Mouse (Mus musculus) heart, embryonic 10.5 days (tissue): ENCODE measurements around the gene Camta1. TPM values are rescaled to one million over a fixed set of nuclear protein-coding genes. Genes with fewer than 3 reads are reported as not detected.
"Not testable (repeated sequence)": the region's sequence is repeated elsewhere in the genome, so short reads cannot be mapped to it uniquely, and the experiment has no call there.

ENCODE experiments used
- DNase-seq: peaks from one replicate; pipeline ENCODE4 v3.0.0-alpha.2; 2017; ENCODE audit warnings: low spot score
- H3K27ac ChIP-seq: fragments of 300-500 bp; sonication (generic); 2 replicates; pipeline ENCODE4 v1.5.1; 2016; ENCODE audit warnings: mild to moderate bottlenecking
- H3K27me3 ChIP-seq: fragments of 300-500 bp; sonication (generic); 2 replicates; pipeline ENCODE4 v1.6.1; 2016; ENCODE audit warnings: mild to moderate bottlenecking; ENCODE audit not compliant: poor library complexity, insufficient read depth, severe bottlenecking
- H3K36me3 ChIP-seq: fragments of 300-500 bp; sonication (generic); 2 replicates; pipeline ENCODE4 v1.6.1; 2016; ENCODE audit warnings: mild to moderate bottlenecking, moderate library complexity
- H3K4me1 ChIP-seq: fragments of 300-500 bp; sonication (generic); 2 replicates; pipeline ENCODE4 v1.6.1; 2016; ENCODE audit warnings: mild to moderate bottlenecking
- H3K4me3 ChIP-seq: fragments of 300-500 bp; sonication (generic); 2 replicates; pipeline ENCODE4 v1.5.1; 2016; ENCODE audit warnings: mild to moderate bottlenecking, moderate library complexity
- H3K9me3 ChIP-seq: fragments of 300-500 bp; sonication (generic); 2 replicates; pipeline ENCODE4 v1.6.1; 2016; ENCODE audit warnings: mild to moderate bottlenecking, moderate library complexity
- WGBS: fragments of 180-500 bp; shearing (Covaris S2); methylation state at CpG from one replicate; pipeline ENCODE4 v1.1.7; 2016; 5-methylcytosine and 5-hydroxymethylcytosine counted together
- polyA plus RNA-seq: library from polyadenylated mRNA; unstranded; fragments of >200 nt; fragmentation: Nextera tagmentation; extraction: Ambion mirVana; gene quantifications from 2 replicates; pipeline ENCODE4 v1.2.1, GENCODE M21; 2016

The Camta1 gene
- polyA plus RNA-seq, 1 experiment from 2014 or later = 115 TPM

DNA sequence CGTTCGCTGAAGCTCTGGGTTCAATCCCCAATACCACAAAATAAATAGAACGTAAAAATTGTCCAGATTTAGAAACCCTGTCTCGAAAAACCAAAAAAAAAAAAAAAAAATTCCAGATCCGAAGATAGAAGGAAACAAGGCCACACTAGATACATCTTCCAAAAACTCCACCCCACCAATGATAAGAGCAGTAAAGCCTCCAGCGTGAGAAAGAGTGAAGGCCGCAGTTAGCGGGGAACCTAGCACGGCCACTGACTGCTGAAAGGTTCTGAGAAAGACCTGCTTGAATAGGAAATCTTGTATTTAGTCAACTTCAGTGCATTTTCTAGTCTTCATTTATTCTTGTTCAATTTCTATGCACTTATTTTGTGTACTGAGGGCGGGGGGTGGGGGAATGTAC is 986.3 kb downstream of the Camta1 start:
- peaks cover 14% of the 10 kb centered on the region; the same call in 1 of the 2 replicates for H3K36me3 ChIP-seq
- WGBS = 81% methylated on average over 10 of the region's 10 CpGs

DNA sequence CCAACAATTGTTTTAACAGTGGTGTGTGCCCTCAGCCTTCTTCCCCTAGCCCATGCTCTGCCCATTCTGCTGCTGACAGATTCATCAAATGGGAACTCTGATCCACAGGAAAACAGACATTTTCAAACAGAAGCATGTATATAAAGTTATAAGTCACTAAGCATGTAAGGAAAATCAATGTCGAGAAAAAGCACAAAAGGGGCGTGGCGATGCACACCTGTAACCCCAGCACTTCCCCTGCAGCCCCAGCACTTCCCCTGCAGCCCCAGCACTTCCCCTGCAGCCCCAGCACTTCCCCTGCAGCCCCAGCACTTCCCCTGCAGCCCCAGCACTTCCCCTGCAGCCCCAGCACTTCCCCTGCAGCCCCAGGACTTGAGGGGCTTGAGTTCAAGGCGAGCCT is 987.3 kb downstream of the Camta1 start:
- not testable (repeated sequence) for H3K27ac ChIP-seq, H3K4me3 ChIP-seq, H3K27me3 ChIP-seq, DNase-seq
- Histone ChIP-seq H3K36me3 (peaks cover 12% of the 10 kb centered on the region; the same call in 1 of the 2 replicates), H3K4me1 (peaks cover 30% of the 10 kb centered on the region), H3K9me3 (peaks cover 12% of the 10 kb centered on the region)
- WGBS = 67% methylated on average over 4 of the region's 4 CpGs

More for the DNA sequence above, 986.3 kb downstream of the Camta1 start:
- no peak for DNase-seq
- Histone ChIP-seq H3K4me3 (no peak overlapping the region), H3K27ac (no peak overlapping the region), H3K9me3 (peaks cover 19% of the 10 kb centered on the region), H3K27me3 (no peaks in the 10 kb centered on the region), H3K4me1 (peaks cover 21% of the 10 kb centered on the region)

DNA sequence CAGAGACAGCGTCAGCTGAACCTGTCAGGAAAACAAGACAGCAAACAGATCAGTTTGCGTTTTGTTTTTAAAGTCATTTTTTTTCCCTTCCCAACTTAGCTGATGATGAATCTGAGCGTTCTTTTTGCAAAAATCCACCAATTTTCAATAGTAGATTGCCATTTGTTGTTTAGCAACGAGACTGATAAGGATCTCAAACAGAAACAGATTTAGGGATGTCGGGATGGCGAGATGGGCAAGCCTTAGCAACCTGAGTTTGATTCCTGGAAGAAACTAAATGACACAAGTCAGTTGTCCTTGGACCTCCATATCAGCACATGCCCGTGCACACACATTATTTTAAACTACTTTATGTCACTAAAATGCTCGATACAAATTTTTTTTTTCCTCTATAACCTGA is 989.0 kb downstream of the Camta1 start:
- Histone ChIP-seq H3K9me3 (no peaks in the 10 kb centered on the region), H3K4me1 (peaks cover 37% of the 10 kb centered on the region)
- 64% methylated on average over 8 of the region's 8 CpGs for WGBS

DNA sequence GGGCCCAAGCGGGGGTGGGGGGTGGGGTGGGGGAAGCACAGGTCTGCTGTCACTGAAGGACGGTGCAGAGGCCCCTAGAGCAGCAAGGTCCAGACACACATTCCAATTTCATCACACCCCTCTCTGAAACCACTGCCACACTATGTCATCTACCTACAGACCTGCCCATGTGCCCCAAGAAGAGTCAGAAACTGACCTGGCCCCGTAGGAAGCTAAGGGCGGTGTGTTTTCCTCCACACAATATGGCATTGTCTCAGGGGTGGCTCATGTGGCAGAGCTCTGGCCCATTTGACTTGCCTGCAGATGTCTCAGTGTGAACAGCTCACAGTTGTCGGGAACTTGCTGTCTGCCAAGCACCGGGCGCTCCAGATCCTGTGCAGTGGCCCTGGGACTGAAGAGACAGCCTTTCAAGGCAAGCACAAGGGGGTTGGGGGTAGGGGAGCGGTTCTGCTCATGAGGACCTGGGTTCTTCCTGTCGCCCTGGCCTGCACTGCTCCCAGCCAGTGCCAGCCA is 989.5 kb downstream of the Camta1 start:
- H3K27me3 ChIP-seq = no peaks in the 10 kb centered on the region
- H3K4me3 ChIP-seq = no peak overlapping the region
- H3K4me1 ChIP-seq = peaks cover 37% of the 10 kb centered on the region
- peaks cover 9% of the 10 kb centered on the region for H3K36me3 ChIP-seq
- no peaks in the 10 kb centered on the region for H3K9me3 ChIP-seq
- peak overlapping the region; percentile 75 for H3K27ac ChIP-seq
- DNase-seq = no peak
- 32% methylated on average over 9 of the region's 9 CpGs for WGBS

More for the DNA sequence above, 989.0 kb downstream of the Camta1 start:
- H3K4me3 ChIP-seq = no peak overlapping the region
- peak overlapping the region; percentile 75; the same call in 1 of the 2 replicates for H3K27ac ChIP-seq
- H3K27me3 ChIP-seq = no peaks in the 10 kb centered on the region
- DNase-seq = no peak
- peaks cover 4% of the 10 kb centered on the region; the same call in 1 of the 2 replicates for H3K36me3 ChIP-seq

DNA sequence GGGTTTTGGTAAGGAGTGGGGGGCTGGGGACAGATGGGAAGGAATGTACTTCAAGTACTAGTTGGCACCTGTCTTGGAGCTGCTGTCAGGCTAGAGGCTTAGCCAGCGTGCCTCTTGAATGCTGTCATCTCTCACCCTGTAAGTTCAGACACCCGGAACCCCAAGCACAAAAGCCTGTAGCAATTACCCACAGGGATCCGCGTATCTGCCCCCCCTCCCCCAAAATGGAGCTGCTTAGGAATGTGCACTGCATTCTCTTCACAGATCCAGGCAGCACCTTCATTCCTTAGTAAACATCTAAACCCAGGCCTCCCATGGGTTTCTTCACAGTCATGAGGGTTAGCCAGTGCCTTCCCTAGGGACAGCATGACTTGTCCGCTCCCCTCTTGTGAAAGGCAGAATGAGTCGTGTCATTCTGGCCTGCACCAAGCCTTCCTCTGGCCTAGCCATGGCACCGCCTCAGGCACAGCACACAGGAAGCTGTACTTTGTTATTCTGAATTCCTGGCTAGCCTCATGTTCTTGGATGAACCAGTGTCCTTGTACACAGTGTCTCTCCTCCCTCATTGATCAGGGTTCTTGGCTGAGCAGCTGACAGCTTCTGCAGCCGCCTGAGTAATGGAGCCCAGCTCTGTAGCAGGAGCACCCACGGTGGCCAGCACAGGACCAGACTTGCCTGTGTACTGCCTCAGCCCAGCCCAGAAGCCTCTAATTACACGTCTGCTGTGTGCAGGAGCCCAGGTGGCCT is 990.1 kb downstream of the Camta1 start:
- 32% methylated on average over 10 of the region's 10 CpGs for WGBS
- Histone ChIP-seq H3K4me3 (peak overlapping the region; percentile 16; the same call in 1 of the 2 replicates), H3K9me3 (no peaks in the 10 kb centered on the region), H3K4me1 (peaks cover 37% of the 10 kb centered on the region), H3K36me3 (peaks cover 16% of the 10 kb centered on the region), H3K27me3 (no peaks in the 10 kb centered on the region), H3K27ac (peak overlapping the region; percentile 75)
- DNase-seq = no peak

DNA sequence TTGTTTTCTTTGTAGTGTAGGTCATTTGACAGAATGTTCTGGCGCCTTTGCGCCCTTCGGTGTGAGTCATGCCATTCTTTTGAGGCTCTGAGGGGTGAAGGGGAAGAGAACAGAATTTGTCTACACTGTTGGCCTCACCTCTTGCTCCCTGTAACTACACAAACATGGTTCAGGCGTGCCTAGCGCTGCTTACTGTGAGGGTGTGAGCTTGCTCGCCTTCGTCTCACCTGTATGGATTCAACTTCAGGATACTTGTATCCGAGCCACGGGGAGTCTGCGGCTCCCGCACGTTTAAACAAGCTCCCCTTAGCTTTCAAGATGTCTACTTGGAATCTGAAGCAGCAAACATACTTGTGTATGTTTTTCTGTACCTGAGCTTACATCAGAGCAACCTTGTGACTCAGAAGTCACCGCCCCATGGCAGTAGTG is 990.7 kb downstream of the Camta1 start:
- Histone ChIP-seq H3K27ac (peak overlapping the region; percentile 75), H3K9me3 (no peaks in the 10 kb centered on the region), H3K36me3 (peaks cover 22% of the 10 kb centered on the region), H3K4me1 (peaks cover 37% of the 10 kb centered on the region), H3K27me3 (no peaks in the 10 kb centered on the region), H3K4me3 (no peak overlapping the region)
- no peak for DNase-seq
- 74% methylated on average over 13 of the region's 13 CpGs for WGBS

DNA sequence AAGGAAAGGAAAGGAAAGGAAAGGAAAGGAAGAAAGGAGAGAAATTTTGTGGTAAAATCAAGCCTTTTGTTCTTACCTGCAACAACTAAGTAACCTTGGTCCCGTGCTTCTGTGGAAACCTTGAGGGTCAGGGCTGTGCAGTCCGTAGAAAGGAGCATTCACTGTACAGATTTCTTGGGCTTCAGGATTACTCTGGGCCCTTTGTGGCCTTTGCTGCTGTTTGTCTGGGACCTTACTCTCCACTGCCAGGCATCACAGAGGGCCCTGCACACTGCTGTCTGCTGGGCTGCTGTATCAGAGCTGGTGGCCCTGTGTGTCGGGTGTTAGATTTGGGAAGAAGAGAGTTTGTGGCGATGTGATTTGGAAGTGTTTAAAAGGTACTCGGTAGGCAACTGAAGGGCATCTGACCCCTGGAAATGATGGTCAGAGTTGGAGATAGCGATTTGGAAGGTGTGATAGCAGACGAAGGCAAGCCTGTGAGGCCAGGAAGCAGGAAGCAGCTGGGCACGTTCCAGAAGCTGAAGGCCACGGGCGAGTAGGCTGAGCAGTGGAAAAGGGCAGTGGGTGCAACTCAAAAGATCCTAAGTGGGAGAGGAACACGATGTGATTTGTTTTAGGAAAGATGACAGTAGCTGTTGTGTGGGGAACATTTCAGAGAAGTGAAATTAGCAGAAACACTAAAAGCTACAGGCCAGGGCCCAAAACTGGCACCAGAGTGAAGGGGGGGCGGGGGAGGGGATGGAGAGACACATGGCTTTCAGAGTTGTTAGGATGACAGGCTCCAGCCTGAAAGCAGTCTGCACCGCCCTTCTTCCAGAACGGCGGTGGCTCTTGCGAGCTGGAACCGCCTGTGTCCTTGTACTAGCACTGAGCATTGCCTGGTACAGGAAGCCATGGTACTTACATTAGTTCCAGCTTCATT is 992.1 kb downstream of the Camta1 start:
- Histone ChIP-seq H3K4me3 (no peak overlapping the region), H3K27me3 (no peaks in the 10 kb centered on the region), H3K27ac (peak overlapping the region; percentile 37; the same call in 1 of the 2 replicates), H3K36me3 (peaks cover 30% of the 10 kb centered on the region), H3K4me1 (peaks cover 34% of the 10 kb centered on the region), H3K9me3 (no peaks in the 10 kb centered on the region)
- no peak for DNase-seq
- WGBS = 53% methylated on average over 17 of the region's 17 CpGs

DNA sequence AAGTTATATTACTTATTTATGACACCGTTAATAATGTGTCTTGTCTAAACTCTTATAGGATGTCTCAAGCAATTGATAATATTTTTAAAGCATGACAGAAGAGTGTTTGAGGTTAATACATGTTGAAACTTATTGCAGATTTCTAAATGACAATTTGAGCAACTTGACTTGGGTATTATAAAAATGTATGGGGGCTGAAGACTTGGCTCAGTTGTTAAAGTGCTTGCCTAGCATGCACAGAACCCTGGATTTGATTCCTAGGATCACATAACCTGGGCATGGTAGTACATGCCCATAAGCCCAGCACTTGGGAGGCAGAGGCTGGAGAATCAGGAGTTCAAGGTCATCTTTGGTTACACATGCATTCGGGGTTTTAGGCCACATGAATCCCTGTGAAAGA is 992.8 kb downstream of the Camta1 start:
- H3K27me3 ChIP-seq = no peaks in the 10 kb centered on the region
- peaks cover 35% of the 10 kb centered on the region for H3K4me1 ChIP-seq
- no peak for DNase-seq
- no peaks in the 10 kb centered on the region for H3K9me3 ChIP-seq
- peak overlapping the region; percentile 37; the same call in 1 of the 2 replicates for H3K27ac ChIP-seq
- peaks cover 30% of the 10 kb centered on the region for H3K36me3 ChIP-seq
- H3K4me3 ChIP-seq = no peak overlapping the region
- 79% methylated on average over 2 of the region's 2 CpGs for WGBS

DNA sequence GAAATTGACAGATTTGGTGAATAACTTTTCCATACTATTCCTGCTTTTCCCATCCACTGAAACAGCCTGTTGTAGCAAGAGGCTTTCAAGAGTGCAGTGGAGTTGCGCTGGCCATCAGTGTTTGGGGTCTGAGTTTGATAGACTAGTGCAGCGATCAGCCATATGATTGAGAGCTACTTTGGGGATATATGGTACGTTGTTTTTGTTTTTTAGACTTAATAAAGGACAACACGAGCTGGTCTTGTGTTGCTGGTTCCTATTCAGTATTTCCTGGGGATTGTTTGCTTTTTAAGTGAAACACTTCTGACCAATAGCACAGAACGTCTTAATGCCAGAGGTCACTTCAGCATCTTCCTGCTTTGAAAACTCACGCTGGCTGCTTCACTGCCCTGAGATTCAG is 993.5 kb downstream of the Camta1 start:
- Histone ChIP-seq H3K27ac (no peak overlapping the region), H3K9me3 (no peaks in the 10 kb centered on the region), H3K27me3 (no peaks in the 10 kb centered on the region), H3K4me1 (peaks cover 38% of the 10 kb centered on the region), H3K36me3 (peaks cover 30% of the 10 kb centered on the region), H3K4me3 (no peak overlapping the region)
- no peak for DNase-seq
- WGBS = 80% methylated on average over 6 of the region's 6 CpGs

Other genes with a start within 250 kb of the Camta1 start
- gene Dnajc11, start 71.8 kb upstream of the Camta1 start, polyA plus RNA-seq = 80.5 and 85.8 TPM in 2 replicates
- 29.3 and 30.1 TPM in 2 replicates for gene Thap3, start 127.1 kb upstream of the Camta1 start, polyA plus RNA-seq
- gene Phf13, start 134.4 kb upstream of the Camta1 start, polyA plus RNA-seq = 22.9 and 26.2 TPM in 2 replicates
- gene Klhl21, start 146.9 kb upstream of the Camta1 start, polyA plus RNA-seq = 28.4 and 42.2 TPM in 2 replicates
- gene Zbtb48, start 165.8 kb upstream of the Camta1 start, polyA plus RNA-seq = 16.6 and 21.0 TPM in 2 replicates
- 0.11 and 0.19 TPM in 2 replicates for gene Tas1r1, start 176.7 kb upstream of the Camta1 start, polyA plus RNA-seq
- gene Nol9, start 177.4 kb upstream of the Camta1 start, polyA plus RNA-seq = 26.5 and 36.9 TPM in 2 replicates
- gene Plekhg5, start 210.6 kb upstream of the Camta1 start, polyA plus RNA-seq = 10.1 and 10.2 TPM in 2 replicates